Mouse (Mus musculus) yolk sac, embryonic 10.5 days (tissue): ENCODE results near the gene Fam228a.
A peak's percentile ranks its signal among the peaks of the same experiment; 100 is the strongest.
"Not testable (repeated sequence)": the region's sequence is repeated elsewhere in the genome, so short reads cannot be mapped to it uniquely, and the experiment has no call there.

Experiments
- DNase-seq: peaks from one replicate; pipeline ENCODE4 v3.0.0-alpha.2; 2017; ENCODE audit warnings: low spot score

Fam228a gene

DNA sequence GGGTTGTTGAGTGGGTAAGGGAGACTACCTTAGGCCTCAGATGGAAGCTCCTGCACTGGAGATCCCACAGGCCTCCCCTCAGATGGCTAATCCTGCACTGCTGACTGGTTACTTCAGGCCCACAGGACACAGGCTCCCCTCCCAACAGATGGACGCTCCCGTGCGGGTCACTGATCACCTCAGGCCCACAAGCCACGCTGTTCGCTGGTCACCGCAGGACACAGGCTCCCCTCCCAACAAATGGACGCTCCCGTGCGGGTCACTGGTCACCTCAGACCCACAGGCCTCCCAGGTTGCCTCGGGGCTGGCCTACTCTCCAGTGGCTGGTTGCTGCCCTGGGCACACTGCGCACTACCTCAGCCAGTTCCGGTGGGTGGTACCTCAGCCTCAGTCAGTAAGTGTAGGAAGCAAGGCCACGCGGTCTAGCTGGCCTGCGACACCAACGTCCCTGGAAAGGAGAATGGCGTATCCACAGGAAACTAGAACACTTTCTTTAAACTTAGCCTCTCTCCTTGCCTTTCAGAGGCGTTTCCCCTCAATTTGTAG is at the start of gene Fam228a:
Gene Fam228a (minus strand): TSS at position 400 of the 546 bp plus-strand sequence.
- DNase-seq = no peak

DNA sequence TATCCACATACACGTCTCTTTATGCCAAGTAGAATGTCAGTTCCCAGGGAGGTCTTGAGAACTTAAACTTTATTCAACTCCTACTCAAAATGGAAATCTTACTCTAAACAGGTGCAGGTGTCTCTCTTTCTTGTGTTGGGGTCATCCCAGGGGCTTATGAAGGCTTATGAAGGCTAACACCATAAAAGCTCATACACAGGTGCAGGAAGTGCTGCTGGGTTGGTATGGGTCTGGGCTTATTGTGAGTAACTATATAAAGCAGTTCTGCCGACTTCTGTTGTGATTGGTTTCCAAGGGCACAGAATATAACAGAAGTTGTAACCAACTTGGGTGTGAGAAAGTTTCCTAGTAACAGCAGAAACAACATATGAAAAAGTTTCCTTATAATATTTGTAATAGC is 46.2 kb upstream of the Fam228a start:
- DNase-seq = no peak

DNA sequence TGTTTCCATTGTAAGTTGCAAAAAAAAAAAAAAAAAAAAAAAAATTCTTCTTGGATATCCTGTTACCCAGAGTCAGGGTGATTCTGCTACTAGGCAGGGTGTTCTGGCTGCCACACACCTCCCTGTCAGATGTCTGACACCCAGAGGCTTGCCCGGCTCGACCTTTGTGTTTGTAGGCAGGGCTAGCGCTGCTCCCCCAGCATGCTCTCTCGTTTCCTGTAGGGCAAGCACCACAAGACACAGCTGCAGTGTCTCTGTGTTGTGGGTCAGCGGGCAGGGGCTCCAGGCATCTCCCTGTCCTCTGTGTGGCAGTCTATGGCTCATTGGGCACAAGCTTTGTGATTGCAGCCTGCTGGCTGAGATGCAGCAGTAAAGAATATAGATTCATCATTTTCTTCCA is 45.4 kb upstream of the Fam228a start:
- DNase-seq = no peak

DNA sequence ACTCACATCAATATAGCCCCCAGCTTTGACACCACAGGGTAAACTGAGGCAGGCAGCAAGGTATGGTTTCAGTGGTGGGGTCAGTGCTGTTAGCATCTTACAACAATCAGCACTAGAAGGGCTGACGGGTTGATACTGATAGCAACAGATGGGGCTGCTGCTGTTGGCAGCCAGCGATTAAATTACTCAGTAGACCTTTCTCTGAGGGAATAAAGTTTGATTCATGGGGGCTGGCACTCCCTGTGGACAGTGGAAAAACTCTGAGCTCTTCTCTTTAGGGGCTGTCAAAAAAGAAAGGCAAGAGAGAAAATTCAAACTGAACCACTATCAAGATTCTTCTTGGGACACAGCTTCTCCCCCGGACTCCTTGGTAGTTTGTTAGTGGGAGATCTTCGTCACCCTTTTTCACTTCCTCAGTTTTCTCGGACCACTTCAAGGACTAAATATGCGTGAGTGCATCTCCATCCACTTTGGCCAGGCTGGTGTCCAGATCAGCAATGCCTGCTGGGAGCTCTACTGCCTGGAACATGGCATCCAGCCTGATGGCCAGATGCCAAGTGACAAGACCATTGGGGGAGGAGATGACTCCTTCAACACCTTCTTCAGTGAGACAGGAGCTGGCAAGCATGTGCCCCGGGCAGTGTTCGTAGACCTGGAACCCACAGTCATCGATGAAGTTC is 43.6 kb upstream of the Fam228a start:
- DNase-seq = not testable (repeated sequence)

- DNase-seq = no peak
Measured at GRCm38 (mm10) chr12:4781270-4781669, 43.0 kb upstream of the Fam228a start.

GRCm38 (mm10) chr12:4780245-4780644 is 42.0 kb upstream of the Fam228a start:
- DNase-seq = no peak

DNA sequence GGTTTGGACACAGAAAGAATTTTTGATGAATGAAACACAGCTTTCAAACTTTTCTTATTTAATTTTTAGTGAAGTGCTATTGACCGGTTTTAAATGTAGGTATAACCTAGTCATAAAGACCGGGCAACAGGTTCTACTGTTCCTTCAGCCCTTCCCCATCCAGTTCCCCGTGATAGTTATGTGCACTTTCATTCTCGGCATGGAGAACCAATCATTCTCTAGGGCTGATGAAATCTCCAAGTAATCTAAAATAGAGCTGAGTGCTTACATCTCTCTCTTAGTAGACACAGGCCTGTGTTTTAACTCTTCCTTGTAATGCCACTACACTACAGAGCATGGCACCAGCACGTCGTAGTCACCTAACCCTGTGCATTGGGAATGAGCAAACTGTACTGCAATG is 39.5 kb upstream of the Fam228a start:
- DNase-seq = no peak

DNA sequence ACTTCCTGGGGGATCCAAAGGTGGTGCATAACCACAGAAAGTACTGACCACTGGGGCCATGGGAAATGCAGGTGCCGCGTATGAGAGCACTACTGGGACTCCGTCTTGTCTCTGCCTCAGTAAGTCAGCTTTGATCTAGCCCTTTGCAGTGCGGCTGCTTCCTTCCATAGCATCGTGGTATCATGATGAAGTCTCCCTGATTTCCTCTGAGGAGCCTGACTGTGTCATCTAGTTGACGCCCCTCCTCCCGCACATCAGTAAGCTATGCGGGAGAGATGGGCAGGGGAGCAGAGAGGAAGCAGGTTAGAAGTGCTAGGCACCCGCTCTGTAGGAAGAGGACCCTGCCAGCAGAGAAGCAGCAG is 37.3 kb upstream of the Fam228a start:
- no peak for DNase-seq

GRCm38 (mm10) chr12:4774895-4775587 is 36.8 kb upstream of the Fam228a start:
- no peak for DNase-seq

DNA sequence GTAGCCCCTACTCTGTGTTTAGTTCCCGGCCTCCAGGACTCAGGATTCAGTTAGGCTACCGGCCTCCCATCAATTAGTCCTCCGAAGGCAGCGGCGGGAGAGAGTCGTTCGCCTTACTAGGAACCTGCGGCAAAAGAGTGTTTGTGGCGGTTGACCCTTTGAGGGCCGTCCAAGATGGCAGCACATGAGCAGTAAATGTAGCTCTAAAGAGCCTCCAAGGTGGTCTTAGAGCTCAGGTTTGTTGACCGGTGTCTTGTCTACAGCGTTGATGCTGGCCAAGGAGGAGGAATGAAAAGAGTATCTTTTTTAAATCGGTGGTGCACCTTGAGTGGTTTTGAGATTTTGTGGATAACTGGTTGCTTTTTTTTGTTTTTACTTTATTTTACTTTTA is 31.1 kb upstream of the Fam228a start:
- no peak for DNase-seq

- peak; percentile 95 for DNase-seq
Measured at GRCm38 (mm10) chr12:4768492-4769332, 30.5 kb upstream of the Fam228a start, which contains the start of the genes Pfn4 and Fam228b. Pfn4 (plus strand) TSS chr12:4769022. Fam228b (minus strand) TSS chr12:4769267.

DNA sequence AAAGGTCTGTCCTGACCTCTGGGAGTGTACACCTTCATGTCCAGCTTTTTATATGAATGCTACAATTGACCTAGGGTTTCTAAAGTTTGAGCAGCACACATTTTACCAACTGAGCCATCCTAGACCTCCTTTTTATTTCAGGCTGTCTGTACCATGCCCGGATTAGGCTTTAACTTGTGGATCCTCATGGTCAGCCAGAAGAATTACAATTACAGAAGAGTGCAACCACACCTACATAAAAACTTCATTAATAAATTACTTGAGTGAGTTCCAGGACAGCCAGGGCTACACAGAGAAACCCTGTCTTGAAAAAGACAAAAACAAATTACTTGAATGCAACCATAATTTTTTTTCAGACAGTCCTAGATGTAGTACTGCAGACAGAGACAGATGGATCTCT is 18.8 kb upstream of the Fam228a start:
- DNase-seq = no peak

GRCm38 (mm10) chr12:4754451-4754850 is 16.2 kb upstream of the Fam228a start:
- not testable (repeated sequence) for DNase-seq

DNA sequence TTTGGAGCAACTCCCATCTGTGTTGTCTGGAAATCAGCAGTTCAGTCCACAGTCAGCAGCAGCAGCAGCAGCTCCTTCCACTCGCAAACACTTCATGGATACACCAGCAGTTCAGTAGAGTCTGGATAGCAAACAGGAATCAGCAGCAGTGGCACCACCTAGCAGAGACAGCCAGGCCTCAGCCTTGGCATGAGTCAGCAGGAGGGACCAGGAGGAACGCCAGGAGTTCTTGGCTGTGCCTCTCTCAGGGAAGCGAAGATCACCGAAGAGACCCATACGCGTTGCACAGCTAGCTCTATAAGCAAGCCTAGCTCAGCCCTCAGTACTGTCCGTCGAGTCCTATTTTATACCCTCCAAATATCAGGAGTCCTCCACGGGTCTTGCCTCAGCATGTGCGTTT is 6.3 kb upstream of the Fam228a start:
- no peak for DNase-seq

DNA sequence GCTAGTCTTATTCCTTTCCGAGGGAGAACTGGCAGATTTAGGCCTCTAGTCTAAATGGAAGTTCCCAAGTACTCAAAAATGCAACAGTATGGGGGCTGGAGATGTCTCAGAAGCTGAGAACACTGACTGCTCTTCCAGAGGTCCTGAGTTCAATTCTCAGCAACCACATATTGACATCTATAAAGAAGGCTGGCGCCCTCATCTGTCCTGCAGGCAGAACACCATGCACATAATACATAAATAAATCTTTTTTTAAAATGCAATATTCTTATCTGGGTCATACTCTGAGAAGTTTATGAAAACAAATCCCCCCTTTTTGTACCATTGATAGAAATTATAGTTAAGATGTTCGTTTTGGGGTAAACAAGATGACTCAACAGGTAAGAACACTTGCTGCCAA is 4.0 kb upstream of the Fam228a start:
- no peak for DNase-seq

- DNase-seq = no peak
Measured at GRCm38 (mm10) chr12:4740823-4741222, 2.6 kb upstream of the Fam228a start.

DNA sequence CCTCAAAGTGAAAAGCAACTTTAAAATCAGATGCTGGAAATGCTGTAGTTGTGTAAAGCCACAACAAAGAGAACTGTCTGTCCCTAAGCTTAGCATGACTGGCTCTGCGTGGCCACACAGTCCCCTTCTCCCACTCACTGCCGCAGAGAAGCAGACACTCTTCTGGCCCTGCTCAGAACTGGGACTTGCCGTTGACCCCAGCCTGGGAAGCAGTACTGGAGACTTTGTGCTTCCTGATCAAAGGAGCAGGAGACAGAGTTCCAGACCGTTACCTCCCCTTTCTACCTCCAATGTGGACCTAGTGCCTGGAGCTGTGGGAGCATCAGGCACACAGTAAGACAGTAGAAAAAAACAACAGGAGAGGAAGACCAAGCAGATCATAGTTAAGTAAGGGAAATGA is 5.9 kb downstream of the Fam228a start:
- DNase-seq = no peak

GRCm38 (mm10) chr12:4731629-4732028 is 6.6 kb downstream of the Fam228a start:
- no peak for DNase-seq

DNA sequence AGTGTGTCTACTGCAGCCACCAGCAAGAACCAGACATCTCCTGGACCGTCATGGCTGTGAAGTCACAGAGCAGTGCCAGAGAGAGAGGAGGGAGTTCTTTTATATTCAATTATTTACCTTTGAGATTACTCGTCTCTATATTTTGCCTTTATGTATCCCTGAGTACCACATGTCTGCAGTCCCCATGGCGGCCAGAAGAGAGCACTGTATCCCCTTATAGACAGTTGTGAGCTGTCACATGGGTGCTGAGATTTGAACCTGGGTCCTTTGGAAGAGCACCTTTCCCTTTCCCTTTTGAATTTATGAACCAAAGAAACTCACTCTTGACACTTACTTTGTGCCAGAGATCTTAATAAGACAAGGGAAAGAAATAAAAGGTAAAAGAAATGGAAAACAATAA is 9.1 kb downstream of the Fam228a start:
- no peak for DNase-seq

- peak; percentile 59 for DNase-seq
Measured at GRCm38 (mm10) chr12:4719762-4720754, 18.2 kb downstream of the Fam228a start.

GRCm38 (mm10) chr12:4719066-4719761 is 19.0 kb downstream of the Fam228a start:
- peak; percentile 19 for DNase-seq
